Mouse (Mus musculus) embryonic facial prominence, embryonic 10.5 days (tissue): ENCODE data around the gene Csrp3. TPM values are rescaled to one million over a fixed set of nuclear protein-coding genes. Genes with fewer than 3 reads are reported as not detected.

Experiments
- DNase-seq: peaks from one replicate; pipeline ENCODE4 v3.0.0-alpha.2; 2017; ENCODE audit warnings: low spot score
- H3K27ac ChIP-seq: fragments of 300-500 bp; sonication (generic); replicated peaks from 2 replicates; pipeline ENCODE4 v1.5.1; 2016; ENCODE audit warnings: mild to moderate bottlenecking
- H3K27me3 ChIP-seq: fragments of 300-500 bp; sonication (generic); replicated peaks from 2 replicates; pipeline ENCODE4 v1.6.1; 2016; ENCODE audit warnings: low read depth, mild to moderate bottlenecking; ENCODE audit not compliant: poor library complexity, severe bottlenecking
- H3K36me3 ChIP-seq: fragments of 300-500 bp; sonication (generic); replicated peaks from 2 replicates; pipeline ENCODE4 v1.6.1; 2016; ENCODE audit warnings: mild to moderate bottlenecking, moderate library complexity
- H3K4me1 ChIP-seq: fragments of 300-500 bp; sonication (generic); 2 replicates; pipeline ENCODE4 v1.6.1; 2016
- H3K4me3 ChIP-seq: fragments of 300-500 bp; sonication (generic); 2 replicates; pipeline ENCODE4 v1.5.1; 2016; ENCODE audit warnings: mild to moderate bottlenecking, moderate library complexity
- H3K9me3 ChIP-seq: fragments of 300-500 bp; sonication (generic); 2 replicates; pipeline ENCODE4 v1.6.1; 2016; ENCODE audit warnings: mild to moderate bottlenecking
- WGBS: fragments of 180-500 bp; shearing (Covaris S2); methylation state at CpG from one replicate; pipeline ENCODE4 v1.1.7; 2016; 5-methylcytosine and 5-hydroxymethylcytosine counted together
- polyA plus RNA-seq: library from polyadenylated mRNA; unstranded; fragments of >200 nt; fragmentation: Nextera tagmentation; extraction: Ambion mirVana; gene quantifications from 2 replicates; pipeline ENCODE4 v1.2.1, GENCODE M21; 2016

Gene Csrp3
- polyA plus RNA-seq = 0.57 and 1.1 TPM in 2 replicates

DNA sequence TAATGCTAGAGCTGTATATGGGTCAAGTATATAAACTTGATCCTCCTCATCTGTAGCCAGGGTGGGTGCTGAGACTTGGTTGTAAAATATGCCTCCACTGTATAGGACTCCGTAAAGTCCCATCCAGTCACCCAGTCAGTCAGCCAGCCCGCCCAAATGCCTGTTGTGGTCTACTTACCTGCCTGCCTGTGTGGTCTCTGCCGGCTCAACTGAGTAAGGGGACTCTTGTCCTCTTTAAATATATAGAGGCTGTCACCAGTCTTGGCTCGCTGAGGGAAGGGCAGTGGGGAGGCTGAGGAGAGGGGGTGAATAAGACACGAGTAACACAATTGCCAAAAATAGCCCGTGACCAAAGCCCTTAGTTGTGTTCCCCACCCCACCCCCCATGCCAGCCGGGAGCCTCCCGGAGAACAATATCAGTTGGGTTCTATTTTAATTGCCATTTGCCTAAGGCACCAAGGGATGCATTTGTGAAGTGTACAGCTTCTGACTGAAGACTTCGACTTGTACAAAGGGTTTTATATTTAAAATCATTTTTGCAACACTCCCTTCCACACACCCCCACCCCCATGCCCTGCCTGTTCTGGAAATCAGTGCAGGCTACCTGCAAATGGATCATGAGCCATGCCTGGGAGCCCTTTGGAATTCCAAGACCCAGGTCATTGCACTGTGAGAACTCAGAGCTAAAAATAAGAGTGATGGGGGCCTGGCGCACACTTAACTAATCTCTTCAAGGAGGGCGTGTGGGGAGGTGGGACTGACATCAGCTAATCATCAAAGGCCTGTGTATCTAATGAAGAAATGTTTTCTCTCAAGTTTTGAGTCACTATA lies at the start of gene Csrp3:
Gene Csrp3 (minus strand): TSS at position 214 of the 831 bp plus-strand sequence.
- no peaks in the 10 kb centered on the region for H3K36me3 ChIP-seq
- H3K4me3 ChIP-seq = no peak within 1 kb of the TSS
- DNase-seq = no peak
- peaks cover 8% of the 10 kb centered on the region; the same call in 1 of the 2 replicates for H3K27me3 ChIP-seq
- WGBS = 49% methylated on average over 11 of the region's 11 CpGs
- H3K9me3 ChIP-seq = no peaks in the 10 kb centered on the region
- peaks cover 12% of the 10 kb centered on the region; the same call in 1 of the 2 replicates for H3K4me1 ChIP-seq
- H3K27ac ChIP-seq = no peak within 1 kb of the TSS

DNA sequence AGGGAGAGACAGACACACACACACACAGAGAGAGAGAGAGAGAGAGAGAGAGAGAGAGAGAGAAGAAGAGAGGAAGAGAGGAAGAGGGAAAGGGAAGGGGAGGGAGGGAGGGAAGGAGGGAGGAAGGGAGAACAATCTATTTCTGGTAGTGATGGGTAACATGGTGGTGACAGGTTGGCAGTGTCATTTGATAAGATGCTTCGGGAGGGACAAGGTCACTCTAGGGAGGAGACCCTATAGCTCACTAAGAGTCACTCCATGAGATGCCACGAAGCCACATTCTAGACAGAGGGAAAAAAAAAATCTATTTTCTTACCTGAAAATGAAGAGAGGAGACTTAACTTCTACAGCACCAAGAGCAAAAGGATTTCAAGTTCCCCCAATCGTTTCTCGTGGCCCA lies 48.2 kb upstream of the Csrp3 start:
- WGBS = 90% methylated on average over 4 of the region's 4 CpGs
- H3K27me3 ChIP-seq = peaks cover 61% of the 10 kb centered on the region
- peaks cover 38% of the 10 kb centered on the region for H3K4me1 ChIP-seq
- no peak overlapping the region for H3K27ac ChIP-seq
- H3K9me3 ChIP-seq = no peaks in the 10 kb centered on the region
- no peak overlapping the region for H3K4me3 ChIP-seq
- no peak for DNase-seq
- no peaks in the 10 kb centered on the region for H3K36me3 ChIP-seq

DNA sequence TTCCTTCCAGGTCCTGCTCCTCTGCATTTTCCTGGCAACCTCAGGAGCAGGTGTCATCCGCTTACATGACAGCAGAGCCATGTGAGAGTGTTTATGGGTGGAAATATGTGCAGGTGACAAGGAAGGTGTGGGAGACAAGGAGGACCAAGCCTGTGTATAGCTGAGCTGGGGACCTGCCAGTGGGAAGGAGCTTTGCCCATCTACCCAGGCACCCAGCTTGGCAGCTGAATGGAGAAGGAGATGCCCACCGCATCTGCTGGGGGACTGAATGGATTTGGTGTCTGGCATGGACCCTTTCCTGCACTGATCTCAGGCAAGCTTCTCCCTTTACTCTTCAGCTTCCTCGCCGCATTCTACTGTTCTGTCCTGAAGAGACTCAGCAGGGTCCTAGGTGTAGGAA lies 47.6 kb upstream of the Csrp3 start:
- no peak overlapping the region for H3K27ac ChIP-seq
- H3K4me3 ChIP-seq = no peak overlapping the region
- WGBS = 83% methylated on average over 4 of the region's 4 CpGs
- peaks cover 59% of the 10 kb centered on the region for H3K27me3 ChIP-seq
- no peaks in the 10 kb centered on the region for H3K36me3 ChIP-seq
- no peak for DNase-seq
- H3K9me3 ChIP-seq = no peaks in the 10 kb centered on the region
- peaks cover 42% of the 10 kb centered on the region for H3K4me1 ChIP-seq

DNA sequence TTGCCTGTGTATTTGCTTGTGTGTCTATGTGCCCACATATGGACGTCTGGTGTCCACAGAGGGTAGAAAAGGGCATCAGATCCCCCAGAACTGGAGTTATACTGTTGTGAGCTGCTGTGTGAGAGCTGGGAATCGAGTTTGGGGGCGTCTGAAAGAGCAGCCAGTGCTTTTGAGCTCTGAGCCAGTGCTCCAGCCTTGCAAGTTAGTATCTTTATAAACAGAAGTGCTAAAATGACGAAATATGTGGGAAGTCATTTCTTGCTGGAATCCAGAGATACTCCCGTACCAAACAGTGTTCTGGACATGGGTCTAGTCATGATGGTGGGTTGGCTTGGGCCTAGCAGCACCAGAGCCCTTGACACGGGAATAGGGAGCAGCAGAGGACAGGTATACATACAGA lies 46.9 kb upstream of the Csrp3 start:
- H3K4me3 ChIP-seq = no peak overlapping the region
- H3K4me1 ChIP-seq = peaks cover 37% of the 10 kb centered on the region
- no peak overlapping the region for H3K27ac ChIP-seq
- no peaks in the 10 kb centered on the region for H3K36me3 ChIP-seq
- no peaks in the 10 kb centered on the region for H3K9me3 ChIP-seq
- WGBS = 73% methylated on average over 6 of the region's 6 CpGs
- peaks cover 58% of the 10 kb centered on the region for H3K27me3 ChIP-seq
- DNase-seq = no peak

DNA sequence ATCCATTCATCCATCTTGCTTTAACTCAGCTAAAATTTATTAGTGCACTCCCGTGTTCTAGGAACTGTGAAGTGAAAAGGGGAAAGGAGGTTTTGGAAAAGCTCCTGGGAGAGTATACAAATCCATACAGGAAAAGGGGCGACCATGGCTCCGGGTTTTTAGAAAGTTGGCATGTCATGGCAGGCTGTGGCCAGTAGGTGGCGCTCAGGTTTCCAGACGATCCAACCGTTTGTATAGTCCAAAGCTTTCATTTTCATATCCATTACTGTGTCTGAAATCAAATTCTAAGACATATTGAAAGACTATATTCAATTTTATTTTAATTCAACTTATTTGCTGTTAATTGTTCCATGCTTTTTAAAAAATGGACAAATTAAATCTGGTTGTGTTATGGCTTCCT lies 46.3 kb upstream of the Csrp3 start:
- peaks cover 37% of the 10 kb centered on the region for H3K4me1 ChIP-seq
- 3% methylated on average over 6 of the region's 6 CpGs for WGBS
- no peak overlapping the region for H3K27ac ChIP-seq
- peaks cover 54% of the 10 kb centered on the region for H3K27me3 ChIP-seq
- peak; percentile 76 for DNase-seq
- H3K9me3 ChIP-seq = no peaks in the 10 kb centered on the region
- H3K36me3 ChIP-seq = no peaks in the 10 kb centered on the region
- H3K4me3 ChIP-seq = no peak overlapping the region

DNA sequence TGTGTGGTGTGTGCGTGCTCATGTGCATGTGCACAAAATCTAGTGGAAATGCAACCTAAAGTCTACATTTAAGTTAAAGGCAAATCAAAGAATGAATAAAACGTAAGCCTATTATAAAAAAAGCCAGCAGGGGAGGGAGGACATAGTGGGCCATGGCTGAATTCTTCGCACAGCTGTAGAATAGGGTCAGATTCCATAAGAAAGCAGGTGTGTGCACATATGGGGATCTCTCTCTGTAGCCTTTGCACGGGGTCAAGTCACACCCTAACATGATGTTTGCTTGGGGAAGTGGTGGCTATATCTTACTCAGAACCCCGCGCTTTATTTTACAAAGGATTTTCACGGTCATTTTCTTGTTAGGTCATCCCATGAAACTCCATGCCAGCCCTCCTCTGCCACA lies 45.3 kb upstream of the Csrp3 start:
- no peak for DNase-seq
- 85% methylated on average over 7 of the region's 7 CpGs for WGBS
- no peak overlapping the region for H3K27ac ChIP-seq

DNA sequence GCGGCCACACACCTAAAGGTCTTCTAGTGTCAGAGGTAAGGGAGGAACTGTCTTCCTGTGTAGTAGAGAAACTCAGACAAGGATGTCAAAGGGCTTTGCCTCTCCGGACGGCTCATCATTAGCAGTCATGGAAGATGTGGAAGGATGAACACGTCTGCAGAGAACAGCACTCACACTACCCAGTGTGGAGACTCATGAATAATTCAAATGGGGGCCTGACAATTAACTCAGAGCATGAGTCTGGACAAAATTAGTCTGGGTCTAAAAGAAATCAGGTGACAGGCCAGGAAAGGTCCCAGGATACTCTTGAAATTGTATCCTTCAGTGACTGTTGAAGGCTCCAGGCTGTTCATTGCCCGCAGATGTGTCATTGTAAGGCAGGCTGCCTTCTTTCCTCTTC lies 43.2 kb upstream of the Csrp3 start:
- Histone ChIP-seq H3K9me3 (no peaks in the 10 kb centered on the region), H3K27me3 (peaks cover 38% of the 10 kb centered on the region), H3K4me3 (no peak overlapping the region), H3K36me3 (no peaks in the 10 kb centered on the region), H3K4me1 (peaks cover 31% of the 10 kb centered on the region), H3K27ac (no peak overlapping the region)
- 55% methylated on average over 5 of the region's 5 CpGs for WGBS
- no peak for DNase-seq

More for the DNA sequence above, 45.3 kb upstream of the Csrp3 start:
- H3K4me1 ChIP-seq = peaks cover 37% of the 10 kb centered on the region
- no peaks in the 10 kb centered on the region for H3K9me3 ChIP-seq
- no peaks in the 10 kb centered on the region for H3K36me3 ChIP-seq
- H3K27me3 ChIP-seq = peaks cover 47% of the 10 kb centered on the region
- H3K4me3 ChIP-seq = no peak overlapping the region

DNA sequence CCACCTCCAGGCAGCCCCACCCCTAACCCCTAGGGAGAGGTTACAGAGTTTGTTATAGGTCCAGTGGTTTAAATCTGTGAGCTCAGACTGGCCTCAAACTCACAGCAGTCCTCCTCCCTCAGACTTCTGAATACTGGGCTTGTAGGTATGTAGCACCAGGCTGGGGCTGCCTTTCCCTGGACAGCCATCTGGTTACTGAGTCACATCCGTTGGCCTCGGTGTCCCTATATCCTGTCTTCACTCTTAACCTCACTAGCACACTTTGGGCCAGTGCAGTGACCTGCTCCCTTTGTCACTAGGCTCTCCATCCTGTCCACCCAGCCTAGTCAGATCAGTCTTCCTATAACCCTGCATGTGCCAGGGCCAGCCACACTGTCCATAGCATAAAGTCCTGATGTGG lies 40.9 kb upstream of the Csrp3 start:
- DNase-seq = no peak
- Histone ChIP-seq H3K36me3 (no peaks in the 10 kb centered on the region), H3K27me3 (peaks cover 45% of the 10 kb centered on the region), H3K27ac (no peak overlapping the region; the same call in 1 of the 2 replicates), H3K4me3 (no peak overlapping the region), H3K4me1 (peaks cover 31% of the 10 kb centered on the region), H3K9me3 (no peaks in the 10 kb centered on the region)
- 76% methylated on average over 2 of the region's 2 CpGs for WGBS

DNA sequence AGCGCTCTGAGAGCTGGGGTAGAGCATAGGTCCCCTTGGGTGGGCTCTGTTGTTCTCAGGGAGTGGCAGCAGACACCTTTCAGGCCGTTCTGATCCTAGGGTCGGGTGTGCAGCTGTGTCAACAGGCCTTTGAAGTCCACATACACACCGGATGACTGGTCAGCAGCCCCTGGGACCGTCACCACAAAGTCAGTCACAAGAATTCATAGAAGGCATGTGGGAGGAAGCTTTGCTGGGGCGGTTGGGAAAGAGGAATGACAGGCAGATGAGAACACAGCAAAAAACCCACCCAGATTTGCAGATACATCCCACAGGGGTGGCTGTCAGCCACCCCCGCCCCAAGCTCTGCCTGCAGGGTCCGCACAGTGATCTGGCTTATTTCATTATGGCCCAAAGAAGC lies 40.1 kb upstream of the Csrp3 start:
- Histone ChIP-seq H3K9me3 (no peaks in the 10 kb centered on the region), H3K4me3 (no peak overlapping the region), H3K4me1 (peaks cover 31% of the 10 kb centered on the region), H3K27me3 (peaks cover 47% of the 10 kb centered on the region), H3K27ac (no peak overlapping the region; the same call in 1 of the 2 replicates), H3K36me3 (no peaks in the 10 kb centered on the region)
- 44% methylated on average over 8 of the region's 8 CpGs for WGBS
- no peak for DNase-seq

DNA sequence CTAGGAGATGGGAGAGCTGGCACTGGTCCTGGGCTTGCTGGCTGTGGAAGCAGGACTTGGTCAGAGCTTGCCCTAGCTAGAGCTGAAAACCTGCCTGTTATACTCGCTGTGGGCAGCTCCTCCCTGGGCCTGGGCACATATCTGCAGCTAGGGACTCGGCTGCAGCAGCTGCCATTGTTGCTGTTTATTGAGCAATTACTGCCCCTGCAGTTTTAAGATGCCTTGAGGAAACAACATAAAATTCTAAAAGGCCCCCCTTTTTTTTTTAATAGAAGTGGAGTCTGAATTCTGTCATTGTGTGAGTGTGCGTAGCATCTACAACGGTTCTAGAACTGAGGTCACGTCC lies 36.4 kb upstream of the Csrp3 start:
- peaks cover 49% of the 10 kb centered on the region for H3K27me3 ChIP-seq
- no peak for DNase-seq
- peaks cover 30% of the 10 kb centered on the region for H3K4me1 ChIP-seq
- H3K4me3 ChIP-seq = no peak overlapping the region
- no peaks in the 10 kb centered on the region for H3K9me3 ChIP-seq
- H3K36me3 ChIP-seq = 0 out of 2 replicates have a peak, but pooled peaks cover 1% of the 10 kb centered on the region
- H3K27ac ChIP-seq = no peak overlapping the region
- WGBS = 70% methylated on average over 5 of the region's 5 CpGs

DNA sequence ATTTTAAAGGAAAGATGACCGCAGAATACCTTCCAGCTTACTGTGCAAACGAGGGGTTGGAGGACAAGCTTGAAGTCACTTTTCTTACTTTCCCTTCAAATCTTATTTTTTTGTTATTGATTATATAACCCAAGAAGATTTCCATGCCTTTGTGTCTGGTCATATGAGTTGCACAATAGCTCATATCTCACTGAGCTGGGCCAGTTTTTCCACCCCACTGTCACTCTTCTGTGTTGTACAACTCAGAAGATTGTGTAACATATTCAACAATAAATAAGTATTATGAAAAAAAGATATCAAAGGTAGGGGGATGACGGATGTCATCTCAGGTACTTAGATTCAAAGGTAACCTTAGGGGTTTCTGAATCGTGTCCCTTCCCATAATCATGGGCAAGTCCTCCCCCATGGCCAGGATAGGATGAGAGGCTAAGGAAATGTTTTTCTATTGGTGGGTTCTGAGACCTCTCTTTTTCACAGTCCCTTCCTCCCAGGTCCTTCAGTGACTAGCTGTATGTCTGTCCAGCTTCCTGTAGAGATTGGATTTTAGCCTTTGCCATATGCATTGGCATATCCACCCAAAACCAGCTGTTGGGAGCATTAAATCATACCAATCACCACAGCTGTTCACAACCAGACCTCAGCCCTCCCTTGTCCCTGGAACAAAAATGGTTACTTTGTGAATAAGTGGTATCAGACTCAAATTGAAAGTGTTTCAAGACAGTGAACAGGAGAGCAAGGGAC lies 35.9 kb upstream of the Csrp3 start:
- Histone ChIP-seq H3K27ac (no peak overlapping the region), H3K27me3 (peaks cover 49% of the 10 kb centered on the region), H3K4me3 (no peak overlapping the region), H3K9me3 (no peaks in the 10 kb centered on the region), H3K36me3 (peaks cover 4% of the 10 kb centered on the region), H3K4me1 (peaks cover 30% of the 10 kb centered on the region)
- 79% methylated on average over 4 of the region's 4 CpGs for WGBS
- DNase-seq = no peak

DNA sequence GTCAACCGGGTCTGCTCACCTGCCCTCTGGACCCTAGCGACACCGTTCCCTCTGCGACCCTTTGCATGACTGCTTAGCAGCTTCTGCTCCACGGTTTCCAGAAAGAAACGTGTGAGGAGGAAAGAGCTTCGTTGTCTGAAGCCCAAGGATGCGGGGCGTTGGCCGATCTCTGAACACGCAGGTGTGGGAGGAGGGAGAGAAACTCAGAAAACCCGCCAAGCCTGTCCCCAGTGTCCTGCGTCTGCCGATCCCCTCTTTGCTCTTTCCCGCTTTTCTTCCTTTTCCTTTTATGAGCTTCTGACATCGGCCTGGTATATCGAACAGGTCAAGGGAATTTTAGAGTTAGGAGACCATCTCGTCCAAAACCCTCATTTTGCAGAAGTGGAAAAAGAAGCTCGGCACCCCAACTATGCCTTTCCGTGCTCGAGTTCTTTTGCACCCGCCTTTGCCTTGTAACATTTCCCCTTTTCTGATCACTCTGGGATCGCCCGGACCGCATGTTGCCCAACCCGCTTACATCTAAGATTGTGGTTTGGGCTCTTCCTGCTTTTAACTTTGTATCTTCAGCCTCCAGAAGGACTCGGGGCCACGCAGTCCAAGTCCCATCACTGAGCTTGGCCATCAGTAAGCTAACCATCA lies 34.3 kb upstream of the Csrp3 start:
- peaks cover 43% of the 10 kb centered on the region for H3K27me3 ChIP-seq
- peak overlapping the region; percentile 90 for H3K4me3 ChIP-seq
- H3K4me1 ChIP-seq = peaks cover 17% of the 10 kb centered on the region
- H3K9me3 ChIP-seq = no peaks in the 10 kb centered on the region
- peak; percentile 54 for DNase-seq
- peak overlapping the region; percentile 99 for H3K27ac ChIP-seq
- WGBS = 2% methylated on average over 28 of the region's 28 CpGs
- peaks cover 20% of the 10 kb centered on the region for H3K36me3 ChIP-seq
